Mouse (Mus musculus) liver, postnatal 0 days (tissue): ENCODE results near the gene Nt5dc1.

ENCODE experiments used
- CTCF ChIP-seq: sonication (generic); IDR thresholded peaks from 2 replicates; pipeline ENCODE4 v1.5.1; 2016; ENCODE audit warnings: antibody characterized with exemption, low read depth
- EP300 ChIP-seq: IDR thresholded peaks from 2 replicates; pipeline ENCODE4 v1.6.1; 2016; ENCODE audit warnings: antibody characterized with exemption, low read depth, mild to moderate bottlenecking

DNA sequence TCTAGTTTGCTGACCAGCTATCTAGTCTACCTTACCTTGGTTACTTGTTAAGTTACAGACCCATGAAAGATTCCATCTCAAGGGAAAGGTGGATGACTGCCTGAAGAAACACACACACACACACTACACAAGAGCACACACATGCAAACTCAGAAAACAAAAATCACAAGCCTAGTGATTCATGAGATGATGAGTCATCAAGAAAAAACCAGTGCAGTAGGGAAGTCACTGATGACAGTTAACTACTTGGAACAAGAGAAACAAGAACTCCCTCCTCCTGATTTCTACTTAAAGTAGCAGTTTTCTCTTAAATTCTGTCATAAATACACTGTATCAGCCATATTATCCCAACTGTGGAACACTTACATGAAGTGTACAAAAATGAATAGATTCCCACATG is 111.3 kb downstream of the Nt5dc1 start:
- no peak for TF ChIP-seq CTCF
- no peak for TF ChIP-seq EP300
